Mouse (Mus musculus): ENCODE results near the gene Cpne6.

Gene Cpne6

GRCm38 (mm10) chr14:55510125-55510731 lies at the start of gene Cpne6:
Cpne6 (plus strand) TSS chr14:55510445.
- in situ Hi-C loops (cut with MboI, MseI), result no loop called here

- in situ Hi-C loops (cut with MboI, MseI), result no loop called here
Measured at GRCm38 (mm10) chr14:55461757-55462156, 48.5 kb upstream of the Cpne6 start.

GRCm38 (mm10) chr14:55466481-55466880 lies 43.8 kb upstream of the Cpne6 start:
- in situ Hi-C loops (cut with MboI, MseI), result no loop called here

GRCm38 (mm10) chr14:55467108-55467507 lies 43.1 kb upstream of the Cpne6 start:
- in situ Hi-C loops (cut with MboI, MseI), result no loop called here

GRCm38 (mm10) chr14:55468301-55468741 lies 41.9 kb upstream of the Cpne6 start:
- in situ Hi-C loops (cut with MboI, MseI), result no loop called here

- in situ Hi-C loops (cut with MboI, MseI), result no loop called here
Measured at GRCm38 (mm10) chr14:55469041-55469440, 41.2 kb upstream of the Cpne6 start.

- in situ Hi-C loops (cut with MboI, MseI), result no loop called here
Measured at GRCm38 (mm10) chr14:55469821-55470220, 40.4 kb upstream of the Cpne6 start.

GRCm38 (mm10) chr14:55470806-55471205 lies 39.4 kb upstream of the Cpne6 start:
- in situ Hi-C loops (cut with MboI, MseI), result no loop called here

- in situ Hi-C loops (cut with MboI, MseI), result no loop called here
Measured at GRCm38 (mm10) chr14:55475654-55476053, 34.6 kb upstream of the Cpne6 start.

GRCm38 (mm10) chr14:55477421-55477820 lies 32.8 kb upstream of the Cpne6 start:
- in situ Hi-C loops (cut with MboI, MseI), result no loop called here

- in situ Hi-C loops (cut with MboI, MseI), result no loop called here
Measured at GRCm38 (mm10) chr14:55477829-55478228, 32.4 kb upstream of the Cpne6 start.

- in situ Hi-C loops (cut with MboI, MseI), result no loop called here
Measured at GRCm38 (mm10) chr14:55478651-55479599, 31.3 kb upstream of the Cpne6 start, which contains the start of gene Dhrs4. Dhrs4 (plus strand) TSS chr14:55478758.

- in situ Hi-C loops (cut with MboI, MseI), result no loop called here
Measured at GRCm38 (mm10) chr14:55479629-55480028, 30.6 kb upstream of the Cpne6 start.

- in situ Hi-C loops (cut with MboI, MseI), result no loop called here
Measured at GRCm38 (mm10) chr14:55484430-55485085, 25.7 kb upstream of the Cpne6 start.

- in situ Hi-C loops (cut with MboI, MseI), result no loop called here
Measured at GRCm38 (mm10) chr14:55486836-55487235, 23.4 kb upstream of the Cpne6 start.

- in situ Hi-C loops (cut with MboI, MseI), result loop anchor here (5.0 to 10.0 kb wide), 2 partner anchors 42 to 1084 kb away; partner anchors contain the start of genes Cenpj and Parp4
Measured at GRCm38 (mm10) chr14:55490361-55491201, 19.7 kb upstream of the Cpne6 start, which contains the start of gene Carmil3. Carmil3 (plus strand) TSS chr14:55490651.

GRCm38 (mm10) chr14:55491291-55491833 lies 18.9 kb upstream of the Cpne6 start:
- in situ Hi-C loops (cut with MboI, MseI), result loop anchor here (5.0 to 10.0 kb wide), 2 partner anchors 41 to 1083 kb away; partner anchors contain the start of genes Cenpj and Parp4

GRCm38 (mm10) chr14:55492103-55492502 lies 18.1 kb upstream of the Cpne6 start:
- in situ Hi-C loops (cut with MboI, MseI), result loop anchor here (5.0 to 10.0 kb wide), 2 partner anchors 40 to 1083 kb away; partner anchors contain the start of genes Cenpj and Parp4

GRCm38 (mm10) chr14:55495509-55496240 lies 14.6 kb upstream of the Cpne6 start:
- in situ Hi-C loops (cut with MboI, MseI), result loop anchor here (10.0 kb wide), 1 partner anchor 1079 kb away; the partner anchor contains the start of genes Cenpj and Parp4
